Mouse (Mus musculus): Measurements from ENCODE around the gene BC147527.
"Not testable (repeated sequence)": the region's sequence is repeated elsewhere in the genome, so short reads cannot be mapped to it uniquely, and the experiment has no call there.

BC147527 gene

DNA sequence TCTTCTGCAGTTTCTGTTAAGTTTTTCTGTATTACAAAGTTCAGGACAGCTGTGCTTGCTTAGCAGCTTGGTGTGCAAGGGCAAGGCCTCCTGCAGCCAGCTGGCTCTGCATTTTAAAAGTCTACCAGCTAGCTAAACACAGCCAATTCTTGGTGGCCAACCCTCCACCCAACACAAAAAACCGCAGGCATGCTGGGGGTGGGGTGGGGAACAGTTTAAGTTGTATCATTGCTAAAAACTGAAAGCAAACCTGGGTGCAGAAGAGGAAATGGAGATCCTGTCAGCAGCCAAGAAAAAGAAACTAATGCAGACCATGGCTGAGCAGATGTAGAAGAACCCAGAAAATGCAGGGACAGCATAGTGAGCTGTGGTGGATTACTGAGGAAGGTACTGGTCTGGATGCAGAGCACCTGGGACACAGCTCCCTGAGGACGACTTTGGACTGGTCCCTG, at the start of gene BC147527:
Gene BC147527, plus strand, starts transcription at position 402 of the 452 bp plus-strand sequence.
- DNase-seq (ENCODE audit: low read depth), result peak; percentile 23

DNA sequence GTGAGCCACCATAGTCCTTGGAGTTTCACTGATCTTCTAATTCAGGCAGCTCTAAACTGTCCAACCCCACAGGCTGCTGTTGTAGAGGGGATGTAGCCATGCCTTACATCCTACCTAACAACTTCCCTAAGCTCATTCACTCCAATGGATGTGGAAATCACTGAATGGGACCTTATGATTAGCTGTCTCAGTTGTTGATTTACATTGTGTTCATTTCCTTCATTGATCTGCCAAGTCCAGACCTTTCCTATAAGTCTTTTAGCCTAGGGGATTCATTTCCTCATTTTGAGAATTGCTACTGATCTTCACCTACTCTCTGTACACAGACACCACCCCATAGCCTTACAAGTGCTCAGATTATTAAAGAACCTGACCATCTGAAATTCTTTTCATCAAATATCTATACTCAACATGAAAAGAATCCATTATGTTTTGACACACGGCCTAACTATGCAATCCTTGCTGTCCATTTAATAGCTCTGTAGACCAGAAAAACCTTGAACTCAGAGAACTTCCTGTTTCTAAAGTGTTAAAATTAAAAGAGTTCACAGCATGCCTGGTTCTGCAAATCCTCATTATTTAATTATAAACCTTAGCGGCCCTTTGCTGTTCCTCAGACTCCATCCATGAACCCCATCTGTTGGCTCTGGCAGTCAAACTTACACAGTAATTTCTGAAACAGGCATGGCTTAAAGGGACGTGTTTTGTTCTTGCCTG, 48.8 kb upstream of the BC147527 start:
- DNase-seq (ENCODE audit: low read depth), result not testable (repeated sequence)

DNA sequence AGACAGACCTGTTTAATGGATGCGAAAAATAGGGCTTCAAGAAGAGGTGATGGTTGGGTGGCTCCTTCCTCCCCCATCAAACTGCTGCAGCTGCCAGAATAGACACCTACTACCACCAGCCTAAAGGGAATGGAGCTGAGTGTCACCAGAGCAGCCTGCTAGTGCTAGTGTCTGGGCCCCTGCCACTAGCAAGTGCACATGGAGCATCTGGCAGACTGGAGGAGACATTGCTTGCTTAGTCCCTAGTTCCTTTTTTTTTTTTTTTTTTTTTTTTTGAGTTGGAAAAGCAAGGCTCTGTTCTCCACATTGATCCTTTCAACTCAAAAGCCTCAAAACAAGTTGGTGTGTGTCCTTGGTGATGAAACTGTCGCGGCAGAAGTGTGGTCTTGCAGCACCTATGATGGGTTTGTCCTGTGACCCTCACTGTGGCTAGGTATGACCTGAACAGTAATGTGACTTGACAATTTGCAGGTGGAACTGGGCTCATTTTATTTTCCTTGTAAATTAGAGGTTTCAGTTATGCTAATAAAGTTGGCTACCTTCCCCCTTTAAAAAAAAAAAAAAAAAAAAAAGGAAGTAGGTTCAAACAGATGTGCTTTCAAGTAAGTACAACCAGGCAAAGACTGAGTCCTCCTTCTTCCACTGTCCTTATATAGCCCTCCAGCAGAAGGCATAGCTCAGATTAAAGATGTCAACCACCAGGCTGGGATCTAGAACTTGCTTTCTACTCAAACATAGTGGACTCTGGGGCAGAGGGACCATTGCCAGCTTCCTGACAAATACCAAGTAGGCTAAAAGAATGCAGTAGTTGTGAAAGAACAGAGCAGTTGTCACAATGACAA, 41.2 kb upstream of the BC147527 start:
- DNase-seq (ENCODE audit: low read depth), result not testable (repeated sequence)

DNA sequence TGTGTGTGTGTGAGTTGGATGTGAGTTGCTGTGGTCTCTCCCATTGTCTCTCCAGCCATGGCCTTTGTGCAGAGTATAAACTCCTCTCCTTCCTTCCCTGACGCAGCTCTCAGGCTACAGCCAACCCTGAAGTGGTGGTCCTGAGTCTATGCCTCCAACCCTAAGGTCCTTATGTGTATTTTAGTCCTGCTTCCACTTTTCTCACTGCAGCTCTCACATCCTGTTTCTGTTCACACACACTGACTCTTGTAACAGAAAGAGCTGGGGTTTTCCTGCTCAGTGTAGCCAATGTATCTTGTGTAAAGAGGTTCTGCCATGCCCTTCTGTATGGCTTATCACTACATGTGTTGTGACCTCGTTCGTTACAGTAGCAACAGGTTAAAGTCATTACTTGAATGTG, 40.5 kb upstream of the BC147527 start:
- not testable (repeated sequence) for DNase-seq (ENCODE audit: low read depth)

DNA sequence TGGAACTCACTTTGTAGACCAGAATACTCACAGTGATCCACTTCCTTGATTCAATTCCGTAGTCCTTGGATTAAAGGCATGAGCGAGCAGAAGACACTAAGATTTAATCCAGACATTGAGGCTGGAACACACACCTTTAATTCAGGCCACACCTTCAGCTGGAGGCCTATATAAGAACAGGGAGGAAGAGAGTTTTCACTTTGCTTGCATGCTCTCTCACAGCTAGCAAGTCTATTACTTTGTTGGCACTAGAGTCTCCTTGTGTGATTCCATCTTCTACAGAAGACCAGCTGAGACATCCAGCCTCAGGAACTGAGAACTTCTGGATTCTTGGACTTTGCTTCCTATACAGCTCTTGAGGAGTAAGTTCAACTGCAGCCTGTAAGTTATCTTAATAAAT, 37.3 kb upstream of the BC147527 start, which contains the start of gene AF067061:
Gene AF067061, plus strand, starts transcription at position 245 of the 400 bp plus-strand sequence.
- not testable (repeated sequence) for DNase-seq (ENCODE audit: low read depth)

DNA sequence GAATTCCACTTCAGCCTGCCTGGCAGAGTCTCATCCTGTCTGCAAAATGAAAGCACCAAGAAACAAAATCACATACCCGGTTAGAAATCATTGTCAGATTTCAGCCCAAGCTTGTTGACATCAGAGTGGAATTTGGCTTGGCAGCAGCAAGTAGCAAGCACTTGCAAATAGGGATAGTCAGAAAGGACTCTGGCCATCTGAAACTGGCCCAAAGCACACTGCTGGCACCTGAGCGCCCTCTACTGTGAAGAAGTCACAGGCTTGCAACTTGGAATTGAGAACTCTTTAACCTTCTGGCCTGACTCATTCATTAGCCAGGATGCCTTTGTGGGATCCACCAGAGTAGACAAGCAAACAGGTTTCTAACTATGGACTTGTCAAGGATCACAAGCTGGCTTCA, 22.4 kb upstream of the BC147527 start:
- DNase-seq (ENCODE audit: low read depth), result not testable (repeated sequence)

DNA sequence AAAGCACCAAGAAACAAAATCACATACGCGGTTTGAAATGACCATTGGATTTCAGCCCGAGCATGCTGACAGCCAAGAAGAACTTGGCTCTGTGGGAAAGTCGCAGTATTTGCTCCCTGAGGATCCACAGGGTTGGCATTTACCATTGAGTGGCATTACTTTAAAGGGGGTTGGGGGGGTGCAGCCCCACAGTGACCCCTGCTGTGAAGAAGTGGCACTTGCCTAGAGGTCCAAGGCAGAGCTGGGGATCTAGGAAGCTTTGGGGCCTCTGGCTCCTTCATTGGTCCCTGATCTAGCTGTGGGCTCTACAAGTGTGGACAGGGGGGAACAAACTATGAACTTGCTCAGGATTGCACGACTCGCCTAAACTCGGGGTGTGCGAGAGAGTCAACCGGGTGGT, 21.4 kb upstream of the BC147527 start:
- DNase-seq (ENCODE audit: low read depth), result no peak

DNA sequence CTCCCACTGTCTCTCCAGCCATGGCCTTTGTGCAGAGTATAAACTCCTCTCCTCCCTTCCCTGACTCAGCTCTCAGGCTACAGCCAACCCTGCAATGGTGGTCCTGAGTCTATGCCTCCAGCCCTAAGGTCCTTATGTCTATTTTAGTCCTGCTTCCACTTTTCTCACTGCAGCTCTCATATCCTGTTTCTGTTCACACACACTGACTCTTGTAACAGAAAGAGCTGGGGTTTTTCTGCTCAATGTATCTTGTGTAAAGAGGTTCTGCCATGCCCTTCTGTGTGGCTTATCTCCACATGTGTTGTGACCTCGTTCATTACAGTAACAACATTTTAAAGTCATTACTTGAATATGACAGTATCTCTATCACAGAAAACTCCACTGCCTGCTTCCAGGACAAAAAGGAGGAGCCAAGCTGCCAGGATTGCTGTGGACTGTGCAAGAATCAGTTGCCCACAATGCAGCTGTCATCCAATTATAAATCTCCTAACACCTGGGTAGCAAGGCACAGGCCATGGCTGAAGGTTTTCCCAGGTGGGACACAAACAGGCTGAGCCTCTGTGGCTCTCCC, 783 bp upstream of the BC147527 start:
- DNase-seq (ENCODE audit: low read depth), result no peak

DNA sequence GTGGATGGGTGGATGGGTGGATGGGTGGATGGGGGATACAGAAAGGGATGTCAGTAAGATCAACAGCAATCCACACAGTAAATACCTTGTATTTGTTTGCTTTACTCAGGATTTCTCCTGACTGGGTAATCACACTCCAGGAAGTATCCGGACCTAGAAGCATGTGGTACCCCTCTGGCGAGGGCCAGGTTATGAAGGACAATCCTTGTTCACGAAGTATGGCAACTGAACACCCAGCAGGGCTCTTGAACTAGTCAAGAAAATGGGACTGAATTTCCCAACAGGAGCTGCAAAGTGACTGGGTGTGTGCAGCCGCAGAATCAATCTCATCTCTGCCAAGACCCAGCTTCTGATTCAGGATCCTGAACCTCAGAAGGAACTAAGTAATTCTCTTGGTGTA, 661 bp downstream of the BC147527 start:
- DNase-seq (ENCODE audit: low read depth), result no peak

DNA sequence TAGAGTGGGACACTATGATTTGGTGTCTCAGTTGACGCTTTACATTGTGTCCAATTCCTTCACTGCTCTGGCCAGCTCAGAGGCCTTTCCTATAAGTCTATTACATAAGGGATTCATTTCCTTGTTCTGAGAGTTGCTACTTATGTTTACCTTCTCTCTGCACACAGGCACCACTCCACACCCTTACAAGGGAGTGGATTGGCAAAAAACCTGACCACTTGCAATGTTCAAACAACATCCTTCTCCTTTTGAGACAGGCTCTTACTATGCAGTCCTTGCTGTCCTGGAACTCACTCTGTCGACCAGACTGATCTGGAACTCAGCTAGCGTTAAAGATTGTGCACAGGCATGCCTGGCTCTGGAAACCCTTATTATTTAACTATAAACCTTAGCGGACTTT, 10.6 kb downstream of the BC147527 start:
- no peak for DNase-seq (ENCODE audit: low read depth)

DNA sequence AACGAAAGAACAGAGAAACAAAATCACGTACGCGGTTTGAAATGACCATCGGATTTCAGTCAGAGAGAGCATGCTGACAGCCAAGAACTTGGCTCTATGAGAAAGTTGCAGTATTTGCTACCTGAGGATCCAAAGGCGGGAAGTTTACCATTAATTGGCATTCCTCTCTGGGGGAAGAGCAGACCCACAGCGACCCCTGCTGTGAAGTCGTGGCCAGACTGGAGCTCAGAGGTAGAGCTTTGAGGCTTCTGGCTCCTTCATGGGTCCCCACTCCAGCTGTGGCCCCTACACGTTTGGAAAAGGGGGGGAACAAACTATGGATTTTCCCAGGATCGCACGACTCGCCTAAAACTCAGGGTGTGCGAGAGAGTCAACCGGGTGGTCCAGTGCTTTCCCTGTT, 13.4 kb downstream of the BC147527 start:
- DNase-seq (ENCODE audit: low read depth), result no peak

DNA sequence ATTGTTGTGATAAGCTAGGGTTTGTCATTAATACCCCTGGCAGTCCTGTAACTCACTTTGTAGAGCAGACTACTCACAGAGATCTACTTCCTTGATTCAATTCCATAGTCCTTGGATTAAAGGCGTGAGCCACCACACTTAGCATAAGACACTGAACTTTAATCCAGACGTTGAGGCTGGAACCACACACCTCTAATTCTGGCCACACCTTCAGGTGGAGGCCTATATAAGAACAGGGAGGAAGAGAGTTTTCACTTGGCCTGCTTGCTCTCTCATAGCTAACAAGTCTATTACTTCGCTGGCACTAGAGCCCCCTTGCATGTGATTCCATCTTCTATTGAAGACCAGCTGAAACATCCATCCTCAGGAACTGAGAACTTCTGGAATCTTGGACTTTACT, 16.4 kb downstream of the BC147527 start, which contains the start of gene Tcstv3:
Gene Tcstv3, plus strand, starts transcription at position 301 of the 400 bp plus-strand sequence.
- DNase-seq (ENCODE audit: low read depth), result not testable (repeated sequence)

DNA sequence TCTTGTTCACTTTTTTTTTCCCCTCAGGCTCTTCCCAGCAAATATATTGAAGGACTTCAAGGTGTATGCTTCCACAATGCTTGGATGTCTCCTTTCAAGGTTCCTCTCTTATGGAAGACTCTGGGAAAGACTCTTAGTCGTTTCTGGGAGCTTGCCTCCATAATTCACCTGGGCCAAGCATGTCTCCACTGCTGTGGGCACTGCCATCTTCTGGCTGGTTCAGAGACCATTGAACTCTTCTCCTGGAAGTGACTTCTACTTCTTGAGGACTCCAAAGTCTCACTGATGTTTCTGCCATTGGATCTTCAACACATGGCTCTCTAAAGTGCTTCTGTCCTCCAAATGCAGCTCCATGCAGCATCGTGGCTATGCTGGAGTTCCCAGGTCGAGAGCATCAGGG, 20.0 kb downstream of the BC147527 start:
- no peak for DNase-seq (ENCODE audit: low read depth)

DNA sequence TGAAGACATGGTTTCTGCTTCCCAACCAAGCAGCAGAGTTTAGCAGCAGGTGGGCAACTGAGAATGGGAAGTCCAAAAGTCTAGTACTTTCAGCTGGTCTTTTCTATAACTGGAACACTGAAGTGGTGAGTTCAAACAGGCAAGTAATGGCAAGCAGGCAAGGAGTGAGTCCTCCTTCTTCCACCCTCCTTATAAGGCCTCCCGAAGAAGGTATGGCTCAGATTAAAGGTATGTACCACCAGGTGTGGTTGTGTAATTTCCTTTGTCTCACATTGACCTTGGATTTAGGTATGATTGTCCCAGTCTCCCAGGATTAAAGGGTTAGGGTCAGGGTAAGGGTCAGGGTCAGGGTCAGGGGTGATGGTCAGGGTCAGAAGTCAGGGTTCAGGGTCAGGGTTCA, 20.5 kb downstream of the BC147527 start:
- no peak for DNase-seq (ENCODE audit: low read depth)

All from c-Kit-positive CD71-negative TER-119-negative erythroid progenitor cells, embryonic 14.5 days (primary cell).